In genomic region chr5:97392160-97392559, GRCm38 (mm10) we compare ENCODE assay signal across 32 mouse cellular contexts. TPM values are rescaled to one million over a fixed set of nuclear protein-coding genes. Genes with fewer than 3 reads are reported as not detected.
DNase-seq lines count a peak whose midpoint lies in the region; ATAC-seq lines count a peak whose summit lies in the region.
"Had no signal": no experiment of that assay in that cellular context is flagged by ENCODE, and none has a peak within 500 bp of the region (broad histone marks: within the 10 kb centered on the region; RNA-seq: fewer than 3 reads in every experiment).

Gene Naa11, minus strand, starts transcription at chr5:97392379.

- DNase-seq in embryonic facial prominence, embryonic 10.5 days (ENCODE audit: low spot score), result no peak
- peak; percentile 60 for DNase-seq in ES-CJ7 (ENCODE audit: low read depth, low spot score)
- DNase-seq in lung, postnatal 25 days (ENCODE audit: low spot score), result no peak
- DNase-seq in T-cell, adult 2 months (ENCODE audit: low spot score), result no peak
- DNase-seq: adrenal gland, adult 8-10 months; cerebellum, adult 11-12 months; cerebellum, postnatal 14 days; gastrocnemius, postnatal 36 days; heart, adult 2 months; heart, postnatal 4 days; kidney, adult 2 months; kidney, postnatal 10 days; liver, embryonic 13.5 days; lung, embryonic 14.5 days; lung, postnatal 4 days had no signal

- H3K27ac ChIP-seq in embryonic facial prominence, embryonic 13.5 days, result no peak within 1 kb of the TSS
- no peak within 1 kb of the TSS for H3K27ac ChIP-seq in embryonic facial prominence, embryonic 10.5 days (replicated peaks)
- H3K27ac ChIP-seq: forebrain, embryonic 15.5 days; heart, adult 2 months; heart, embryonic 15.5 days; hindbrain, embryonic 14.5 days; limb, embryonic 13.5 days; liver, embryonic 13.5 days; midbrain, embryonic 10.5 days; neural tube, embryonic 15.5 days; stomach, embryonic 15.5 days had no signal

- no peaks in the 10 kb centered on the region for H3K27me3 ChIP-seq in embryonic facial prominence, embryonic 13.5 days
- no peaks in the 10 kb centered on the region for H3K27me3 ChIP-seq in embryonic facial prominence, embryonic 10.5 days (replicated peaks; ENCODE audit: low read depth, poor library complexity, severe bottlenecking)
- H3K27me3 ChIP-seq in megakaryocyte, embryonic 14.5 days (replicated peaks), result no peaks in the 10 kb centered on the region
- H3K27me3 ChIP-seq: forebrain, embryonic 15.5 days; heart, embryonic 15.5 days; limb, embryonic 13.5 days; liver, embryonic 13.5 days; neural tube, embryonic 15.5 days; stomach, embryonic 15.5 days had no signal

- no peak within 1 kb of the TSS for H3K4me3 ChIP-seq in embryonic facial prominence, embryonic 13.5 days
- no peak within 1 kb of the TSS for H3K4me3 ChIP-seq in embryonic facial prominence, embryonic 10.5 days
- peak within 1 kb of the TSS; percentile 33 for H3K4me3 ChIP-seq in megakaryocyte, embryonic 14.5 days (replicated peaks)
- H3K4me3 ChIP-seq: forebrain, embryonic 15.5 days; heart, adult 2 months; heart, embryonic 15.5 days; limb, embryonic 13.5 days; liver, embryonic 13.5 days; midbrain, embryonic 10.5 days; neural tube, embryonic 15.5 days; stomach, embryonic 15.5 days had no signal

- no peaks in the 10 kb centered on the region for H3K4me1 ChIP-seq in embryonic facial prominence, embryonic 13.5 days
- H3K4me1 ChIP-seq in embryonic facial prominence, embryonic 10.5 days, result no peaks in the 10 kb centered on the region
- H3K4me1 ChIP-seq in megakaryocyte, embryonic 14.5 days, result no peaks in the 10 kb centered on the region
- H3K4me1 ChIP-seq: forebrain, embryonic 15.5 days; limb, embryonic 13.5 days; liver, embryonic 13.5 days; midbrain, embryonic 10.5 days; neural tube, embryonic 15.5 days; stomach, embryonic 15.5 days had no signal

- ATAC-seq in embryonic facial prominence, embryonic 13.5 days (ENCODE audit: insufficient number of reproducible peaks, insufficient read depth, low FRiP score, low TSS enrichment, low read depth), result 0 out of 2 replicates have a peak, but pooled peaks have one; percentile 20
- ATAC-seq in megakaryocyte, adult 5-6 weeks (ENCODE audit: poor library complexity, severe bottlenecking), result no peak
- ATAC-seq in erythroid progenitor cell, adult 5-6 weeks (replicated peaks; ENCODE audit: low FRiP score, poor library complexity, severe bottlenecking), result 0 out of 2 replicates have a peak, but pooled peaks have one; percentile 30
- ATAC-seq: activated CD4-positive, CD25-positive, alpha-beta regulatory T cell, adult 4 months; CD4-positive, CD25-positive, alpha-beta regulatory T cell, adult 4 months; forebrain, embryonic 15.5 days; inflammation-experienced regulatory T-cells, adult 6 months had no signal

- no peaks in the 10 kb centered on the region for H3K9me3 ChIP-seq in embryonic facial prominence, embryonic 13.5 days
- H3K9me3 ChIP-seq in embryonic facial prominence, embryonic 10.5 days, result no peaks in the 10 kb centered on the region
- H3K9me3 ChIP-seq in megakaryocyte, embryonic 14.5 days, result peaks cover 10% of the 10 kb centered on the region
- H3K9me3 ChIP-seq: forebrain, embryonic 15.5 days; heart, embryonic 15.5 days; limb, embryonic 13.5 days; liver, embryonic 13.5 days; neural tube, embryonic 15.5 days; stomach, embryonic 15.5 days had no signal

- H3K4me2 ChIP-seq in embryonic facial prominence, embryonic 13.5 days, result no peak within 1 kb of the TSS
- H3K4me2 ChIP-seq: forebrain, embryonic 15.5 days; heart, embryonic 15.5 days; hindbrain, embryonic 14.5 days; limb, embryonic 13.5 days; liver, embryonic 13.5 days; lung, embryonic 14.5 days; neural tube, embryonic 15.5 days; stomach, embryonic 15.5 days had no signal

- no peaks in the 10 kb centered on the region for H3K36me3 ChIP-seq in embryonic facial prominence, embryonic 13.5 days
- H3K36me3 ChIP-seq in embryonic facial prominence, embryonic 10.5 days (replicated peaks), result no peaks in the 10 kb centered on the region
- H3K36me3 ChIP-seq in megakaryocyte, embryonic 14.5 days (replicated peaks; ENCODE audit: low read length), result no peaks in the 10 kb centered on the region
- H3K36me3 ChIP-seq: forebrain, embryonic 15.5 days; heart, embryonic 15.5 days; limb, embryonic 13.5 days; liver, embryonic 13.5 days; midbrain, embryonic 10.5 days; neural tube, embryonic 15.5 days; stomach, embryonic 15.5 days had no signal

- H3K9ac ChIP-seq in embryonic facial prominence, embryonic 13.5 days, result no peak within 1 kb of the TSS
- H3K9ac ChIP-seq: forebrain, embryonic 15.5 days; heart, embryonic 15.5 days; hindbrain, embryonic 14.5 days; limb, embryonic 13.5 days; liver, embryonic 13.5 days; lung, embryonic 14.5 days; neural tube, embryonic 15.5 days; stomach, embryonic 15.5 days had no signal

- WGBS in embryonic facial prominence, embryonic 13.5 days, result 95% methylated on average over 23 of the region's 23 CpGs
- WGBS in embryonic facial prominence, embryonic 10.5 days, result 94% methylated on average over 23 of the region's 23 CpGs

RNA-seq across cellular contexts. Expression of gene Naa11, which starts in this region (rescaled TPM):
- not detected in 2 replicates for polyA plus RNA-seq in embryonic facial prominence, embryonic 13.5 days (2015; fragmentation: Nextera tagmentation; extraction: Ambion mirVana)
- not detected in 2 replicates for polyA plus RNA-seq in embryonic facial prominence, embryonic 10.5 days (2016; fragmentation: Nextera tagmentation; extraction: Ambion mirVana)
- polyA plus RNA-seq in megakaryocyte, embryonic 14.5 days (2012; ENCODE audit: insufficient read depth, low replicate concordance), result not detected in 2 replicates
- total RNA-seq in megakaryocyte, adult 5-6 weeks (2015), result not detected in 2 replicates
- total RNA-seq in megakaryocyte, adult 5-6 weeks (2017), result not detected in 2 replicates
- total RNA-seq in erythroid progenitor cell, adult 5-6 weeks (2015; ENCODE audit: low replicate concordance), result not detected in 2 replicates
- not detected in 2 replicates for total RNA-seq in erythroid progenitor cell, adult 5-6 weeks (2017; ENCODE audit: low replicate concordance)
- total RNA-seq: adrenal gland, adult 8-10 months; gastrocnemius, postnatal 36 days; heart, adult 2 months; heart, postnatal 4 days; layer of hippocampus, postnatal 14 days had no signal
- polyA plus RNA-seq: activated CD4-positive, CD25-positive, alpha-beta regulatory T cell, adult 4 months; CD4-positive, CD25-positive, alpha-beta regulatory T cell, adult 4 months; embryonic facial prominence, embryonic 14.5 days; forebrain, embryonic 15.5 days; heart, adult 2 months; heart, embryonic 15.5 days; hindbrain, embryonic 14.5 days; inflammation-experienced regulatory T-cells, adult 6 months; kidney, adult 2 months; limb, embryonic 13.5 days; liver, embryonic 13.5 days; midbrain, embryonic 10.5 days; neural tube, embryonic 15.5 days; thymus, postnatal 0 days had no signal

Comparison
In these comparisons a context has a peak if more than half of its experiments do, and no peak if none do; other contexts are left out.
1. Peak in ATAC-seq in embryonic facial prominence, embryonic 13.5 days; RNA of the gene not detected or under 1 TPM.
2. Peak in ATAC-seq in erythroid progenitor cell, adult 5-6 weeks; RNA of the gene not detected or under 1 TPM.